Mouse (Mus musculus): ENCODE measurements around the gene Wdr49. TPM values are rescaled to one million over a fixed set of nuclear protein-coding genes. Genes with fewer than 3 reads are reported as not detected.

Gene Wdr49
- polyA plus RNA-seq, 1 experiment from 2014 or later: not detected

GRCm38 (mm10) chr3:75293243-75293642 is 188.7 kb downstream of the Wdr49 start:
- Histone ChIP-seq H3K9me3 (ENCODE audit: control insufficient read depth, low read depth, low read length) (no peaks in the 10 kb centered on the region), H3K36me3 (ENCODE audit: control insufficient read depth, insufficient read depth, low read length) (no peaks in the 10 kb centered on the region), H3K4me1 (ENCODE audit: control insufficient read depth, insufficient read depth, low read length) (no peaks in the 10 kb centered on the region), H3K4me2 (replicated peaks; ENCODE audit: low read depth, low read length) (no peak overlapping the region), H3K9ac (replicated peaks; ENCODE audit: low read depth, low read length) (no peak overlapping the region), H3K27me3 (ENCODE audit: control insufficient read depth, insufficient read depth, low read length) (no peaks in the 10 kb centered on the region), H3K27ac (ENCODE audit: low read length) (no peak overlapping the region), H3K4me3 (ENCODE audit: low read depth, low read length) (no peak overlapping the region)
- 87% methylated on average over 2 of the region's 2 CpGs for WGBS
- no peak for ATAC-seq (ENCODE audit: insufficient number of reproducible peaks, insufficient read depth, low FRiP score, low read depth)

- H3K9ac ChIP-seq (replicated peaks; ENCODE audit: low read depth, low read length): no peak overlapping the region
- no peaks in the 10 kb centered on the region for H3K4me1 ChIP-seq (ENCODE audit: control insufficient read depth, insufficient read depth, low read length)
- no peak for ATAC-seq (ENCODE audit: insufficient number of reproducible peaks, insufficient read depth, low FRiP score, low read depth)
- 83% methylated on average over 4 of the region's 4 CpGs for WGBS
- H3K9me3 ChIP-seq (ENCODE audit: control insufficient read depth, low read depth, low read length): no peaks in the 10 kb centered on the region
- no peak overlapping the region for H3K4me3 ChIP-seq (ENCODE audit: low read depth, low read length)
- no peak overlapping the region for H3K27ac ChIP-seq (ENCODE audit: low read length)
- no peaks in the 10 kb centered on the region for H3K36me3 ChIP-seq (ENCODE audit: control insufficient read depth, insufficient read depth, low read length)
- no peak overlapping the region for H3K4me2 ChIP-seq (replicated peaks; ENCODE audit: low read depth, low read length)
- no peaks in the 10 kb centered on the region for H3K27me3 ChIP-seq (ENCODE audit: control insufficient read depth, insufficient read depth, low read length)
Observed at GRCm38 (mm10) chr3:75277455-75277854, 204.5 kb downstream of the Wdr49 start.

GRCm38 (mm10) chr3:75276522-75276921 is 205.4 kb downstream of the Wdr49 start:
- Histone ChIP-seq H3K9ac (replicated peaks; ENCODE audit: low read depth, low read length) (no peak overlapping the region), H3K4me1 (ENCODE audit: control insufficient read depth, insufficient read depth, low read length) (no peaks in the 10 kb centered on the region), H3K4me3 (ENCODE audit: low read depth, low read length) (no peak overlapping the region), H3K27ac (ENCODE audit: low read length) (no peak overlapping the region), H3K9me3 (ENCODE audit: control insufficient read depth, low read depth, low read length) (no peaks in the 10 kb centered on the region), H3K36me3 (ENCODE audit: control insufficient read depth, insufficient read depth, low read length) (no peaks in the 10 kb centered on the region), H3K27me3 (ENCODE audit: control insufficient read depth, insufficient read depth, low read length) (no peaks in the 10 kb centered on the region), H3K4me2 (replicated peaks; ENCODE audit: low read depth, low read length) (no peak overlapping the region)
- no peak for ATAC-seq (ENCODE audit: insufficient number of reproducible peaks, insufficient read depth, low FRiP score, low read depth)
- WGBS: 81% methylated on average over 3 of the region's 3 CpGs

- Histone ChIP-seq H3K27ac (ENCODE audit: low read length) (no peak overlapping the region), H3K4me2 (replicated peaks; ENCODE audit: low read depth, low read length) (no peak overlapping the region), H3K4me1 (ENCODE audit: control insufficient read depth, insufficient read depth, low read length) (no peaks in the 10 kb centered on the region), H3K36me3 (ENCODE audit: control insufficient read depth, insufficient read depth, low read length) (no peaks in the 10 kb centered on the region), H3K9ac (replicated peaks; ENCODE audit: low read depth, low read length) (no peak overlapping the region), H3K9me3 (ENCODE audit: control insufficient read depth, low read depth, low read length) (no peaks in the 10 kb centered on the region), H3K4me3 (ENCODE audit: low read depth, low read length) (no peak overlapping the region), H3K27me3 (ENCODE audit: control insufficient read depth, insufficient read depth, low read length) (no peaks in the 10 kb centered on the region)
- ATAC-seq (ENCODE audit: insufficient number of reproducible peaks, insufficient read depth, low FRiP score, low read depth): no peak
Observed at GRCm38 (mm10) chr3:75275127-75275526, 206.8 kb downstream of the Wdr49 start.

- H3K9ac ChIP-seq (replicated peaks; ENCODE audit: low read depth, low read length): no peak within 1 kb of the TSS
- H3K4me3 ChIP-seq (ENCODE audit: low read depth, low read length): no peak within 1 kb of the TSS
- no peaks in the 10 kb centered on the region for H3K36me3 ChIP-seq (ENCODE audit: control insufficient read depth, insufficient read depth, low read length)
- no peaks in the 10 kb centered on the region for H3K4me1 ChIP-seq (ENCODE audit: control insufficient read depth, insufficient read depth, low read length)
- no peak for ATAC-seq (ENCODE audit: insufficient number of reproducible peaks, insufficient read depth, low FRiP score, low read depth)
- no peak within 1 kb of the TSS for H3K27ac ChIP-seq (ENCODE audit: low read length)
- no peaks in the 10 kb centered on the region for H3K9me3 ChIP-seq (ENCODE audit: control insufficient read depth, low read depth, low read length)
- H3K27me3 ChIP-seq (ENCODE audit: control insufficient read depth, insufficient read depth, low read length): no peaks in the 10 kb centered on the region
- WGBS: 79% methylated on average over 2 of the region's 2 CpGs
- H3K4me2 ChIP-seq (replicated peaks; ENCODE audit: low read depth, low read length): no peak within 1 kb of the TSS
Observed at GRCm38 (mm10) chr3:75269978-75270377, 212.0 kb downstream of the Wdr49 start, which contains the start of gene Serpini2. TSS of gene Serpini2 (minus strand) at chr3:75270078.

GRCm38 (mm10) chr3:75259356-75259755 is 222.6 kb downstream of the Wdr49 start:
- no peak for ATAC-seq (ENCODE audit: insufficient number of reproducible peaks, insufficient read depth, low FRiP score, low read depth)
- Histone ChIP-seq H3K9ac (replicated peaks; ENCODE audit: low read depth, low read length) (no peak overlapping the region), H3K4me3 (ENCODE audit: low read depth, low read length) (no peak overlapping the region), H3K9me3 (ENCODE audit: control insufficient read depth, low read depth, low read length) (no peaks in the 10 kb centered on the region), H3K36me3 (ENCODE audit: control insufficient read depth, insufficient read depth, low read length) (no peaks in the 10 kb centered on the region), H3K4me2 (replicated peaks; ENCODE audit: low read depth, low read length) (no peak overlapping the region), H3K27ac (ENCODE audit: low read length) (no peak overlapping the region), H3K4me1 (ENCODE audit: control insufficient read depth, insufficient read depth, low read length) (no peaks in the 10 kb centered on the region), H3K27me3 (ENCODE audit: control insufficient read depth, insufficient read depth, low read length) (no peaks in the 10 kb centered on the region)

Other genes starting within 250 kb of the Wdr49 start
- 4.9 TPM in 1 of 2 replicates, not detected in the other for gene Serpini2, start 212.1 kb downstream of the Wdr49 start, polyA plus RNA-seq (2014; fragmentation: Nextera tagmentation; extraction: Ambion mirVana)
- 110 and 114 TPM in 2 replicates for gene Pdcd10, start 74.7 kb upstream of the Wdr49 start, polyA plus RNA-seq (2014; fragmentation: Nextera tagmentation; extraction: Ambion mirVana)
- gene Serpini1, start 75.4 kb upstream of the Wdr49 start, polyA plus RNA-seq (2014; fragmentation: Nextera tagmentation; extraction: Ambion mirVana): 20.3 and 24.4 TPM in 2 replicates

All from stomach, embryonic 14.5 days (tissue).